Mouse (Mus musculus): ENCODE data around the gene Hsdl2. TPM values are rescaled to one million over a fixed set of nuclear protein-coding genes. Genes with fewer than 3 reads are reported as not detected.

Gene Hsdl2
- polyA plus RNA-seq, 1 experiment from 2014 or later: 61.6 TPM

- peaks cover 13% of the 10 kb centered on the region for H3K4me1 ChIP-seq (ENCODE audit: insufficient read depth)
- TF ChIP-seq CTCF (IDR thresholded peaks at IDR 0.05; ENCODE audit: low read depth): no peak
- TF ChIP-seq EP300 (IDR thresholded peaks at IDR 0.05; ENCODE audit: low read depth): no peak
- ATAC-seq: no peak
Observed at GRCm38 (mm10) chr4:59587215-59587871, 6.0 kb downstream of the Hsdl2 start.

GRCm38 (mm10) chr4:59587872-59588226 lies 6.5 kb downstream of the Hsdl2 start:
- H3K36me3 ChIP-seq (replicated peaks; ENCODE audit: insufficient read depth, low read length): no peaks in the 10 kb centered on the region
- H3K4me1 ChIP-seq (ENCODE audit: insufficient read depth): peaks cover 9% of the 10 kb centered on the region
- no peaks in the 10 kb centered on the region for H3K9me3 ChIP-seq (ENCODE audit: low read length)
- H3K9ac ChIP-seq (replicated peaks): no peak overlapping the region
- H3K4me3 ChIP-seq (ENCODE audit: low read depth, low read length): no peak overlapping the region
- TF ChIP-seq CTCF (IDR thresholded peaks at IDR 0.05; ENCODE audit: low read depth) (no peak), EP300 (IDR thresholded peaks at IDR 0.05; ENCODE audit: low read depth) (no peak)
- DNase-seq (no peak), ATAC-seq (no peak)
- no peak overlapping the region for H3K4me2 ChIP-seq (ENCODE audit: low read depth, low read length)
- no peak overlapping the region for H3K27ac ChIP-seq (ENCODE audit: low read depth)
- no peaks in the 10 kb centered on the region for H3K27me3 ChIP-seq (ENCODE audit: insufficient read depth, low read length)
- WGBS (ENCODE audit: insufficient replicate concordance): 90% methylated on average over 1 of the region's 1 CpGs

More at GRCm38 (mm10) chr4:59587215-59587871, 6.0 kb downstream of the Hsdl2 start:
- WGBS (ENCODE audit: insufficient replicate concordance): 50% methylated on average over 2 of the region's 2 CpGs
- no peak overlapping the region for H3K9ac ChIP-seq (replicated peaks)
- H3K36me3 ChIP-seq (replicated peaks; ENCODE audit: insufficient read depth, low read length): no peaks in the 10 kb centered on the region
- no peaks in the 10 kb centered on the region for H3K27me3 ChIP-seq (ENCODE audit: insufficient read depth, low read length)
- no peak overlapping the region for H3K4me2 ChIP-seq (ENCODE audit: low read depth, low read length)
- no peak for DNase-seq
- no peak overlapping the region for H3K27ac ChIP-seq (ENCODE audit: low read depth)
- no peaks in the 10 kb centered on the region for H3K9me3 ChIP-seq (ENCODE audit: low read length)
- H3K4me3 ChIP-seq (ENCODE audit: low read depth, low read length): no peak overlapping the region

GRCm38 (mm10) chr4:59594614-59595013 lies 13.3 kb downstream of the Hsdl2 start:
- peaks cover 9% of the 10 kb centered on the region for H3K36me3 ChIP-seq (replicated peaks; ENCODE audit: insufficient read depth, low read length)
- no peaks in the 10 kb centered on the region for H3K27me3 ChIP-seq (ENCODE audit: insufficient read depth, low read length)
- no peak overlapping the region for H3K4me3 ChIP-seq (ENCODE audit: low read depth, low read length)
- ATAC-seq: no peak
- no peak for DNase-seq
- no peak overlapping the region for H3K27ac ChIP-seq (ENCODE audit: low read depth)
- H3K4me2 ChIP-seq (ENCODE audit: low read depth, low read length): no peak overlapping the region
- peaks cover 3% of the 10 kb centered on the region; the same call in 1 of the 2 replicates for H3K4me1 ChIP-seq (ENCODE audit: insufficient read depth)
- no peak overlapping the region for H3K9ac ChIP-seq (replicated peaks)
- H3K9me3 ChIP-seq (ENCODE audit: low read length): no peaks in the 10 kb centered on the region
- 65% methylated on average over 2 of the region's 2 CpGs for WGBS (ENCODE audit: insufficient replicate concordance)
- no peak for TF ChIP-seq EP300 (IDR thresholded peaks at IDR 0.05; ENCODE audit: low read depth)
- no peak for TF ChIP-seq CTCF (IDR thresholded peaks at IDR 0.05; ENCODE audit: low read depth)

DNA sequence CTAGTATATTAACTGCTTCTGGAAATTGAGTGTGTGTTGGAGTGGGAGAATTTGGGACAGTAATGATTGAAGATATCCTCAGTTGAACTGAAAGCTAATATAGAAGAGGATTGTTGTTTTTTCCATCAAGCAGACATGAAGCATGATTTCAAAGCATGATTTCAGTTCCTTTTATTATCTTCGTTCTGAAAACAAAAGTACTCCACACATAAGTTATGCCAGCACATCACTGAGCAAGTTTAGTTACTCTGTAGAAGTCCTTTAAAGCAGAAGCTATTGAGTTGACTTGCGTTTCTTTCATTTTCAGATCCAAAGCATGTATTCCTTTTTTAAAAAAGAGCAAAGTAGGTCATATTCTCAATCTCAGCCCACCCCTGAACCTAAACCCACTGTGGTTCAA lies 15.2 kb downstream of the Hsdl2 start:
- WGBS (ENCODE audit: insufficient replicate concordance): 69% methylated on average over 2 of the region's 2 CpGs
- H3K9me3 ChIP-seq (ENCODE audit: low read length): no peaks in the 10 kb centered on the region
- DNase-seq: no peak
- no peaks in the 10 kb centered on the region for H3K27me3 ChIP-seq (ENCODE audit: insufficient read depth, low read length)
- no peak overlapping the region for H3K4me3 ChIP-seq (ENCODE audit: low read depth, low read length)
- TF ChIP-seq EP300 (IDR thresholded peaks at IDR 0.05; ENCODE audit: low read depth) (no peak), CTCF (IDR thresholded peaks at IDR 0.05; ENCODE audit: low read depth) (no peak)
- peaks cover 12% of the 10 kb centered on the region for H3K36me3 ChIP-seq (replicated peaks; ENCODE audit: insufficient read depth, low read length)
- no peak overlapping the region for H3K4me2 ChIP-seq (ENCODE audit: low read depth, low read length)
- ATAC-seq: no peak
- H3K4me1 ChIP-seq (ENCODE audit: insufficient read depth): peaks cover 1% of the 10 kb centered on the region; the same call in 1 of the 2 replicates
- no peak overlapping the region for H3K27ac ChIP-seq (ENCODE audit: low read depth)
- no peak overlapping the region for H3K9ac ChIP-seq (replicated peaks)

DNA sequence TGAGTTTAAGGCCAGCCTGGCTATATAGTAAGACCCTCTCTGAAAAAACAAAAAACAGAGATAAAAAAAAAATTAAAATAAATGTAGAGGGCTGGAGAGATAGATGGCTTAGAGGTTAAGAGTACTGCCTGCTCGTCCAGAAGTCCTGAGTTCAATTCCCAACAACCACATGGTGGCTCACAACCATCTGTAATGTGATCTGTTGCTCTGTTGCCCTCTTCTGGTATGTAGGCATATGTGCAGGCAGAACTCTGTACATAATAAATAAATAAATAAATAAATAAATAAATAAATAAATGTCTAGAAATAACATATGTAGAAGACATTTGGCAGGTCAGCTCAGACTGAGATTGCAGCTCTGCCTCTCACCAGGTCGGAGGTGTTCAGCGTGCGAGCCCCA lies 21.3 kb downstream of the Hsdl2 start:
- Histone ChIP-seq H3K4me2 (ENCODE audit: low read depth, low read length) (no peak overlapping the region), H3K9ac (replicated peaks) (no peak overlapping the region), H3K27me3 (ENCODE audit: insufficient read depth, low read length) (no peaks in the 10 kb centered on the region), H3K36me3 (replicated peaks; ENCODE audit: insufficient read depth, low read length) (peaks cover 12% of the 10 kb centered on the region), H3K27ac (ENCODE audit: low read depth) (no peak overlapping the region), H3K9me3 (ENCODE audit: low read length) (no peaks in the 10 kb centered on the region), H3K4me3 (ENCODE audit: low read depth, low read length) (no peak overlapping the region), H3K4me1 (ENCODE audit: insufficient read depth) (no peaks in the 10 kb centered on the region)
- DNase-seq (no peak), ATAC-seq (no peak)
- TF ChIP-seq EP300 (IDR thresholded peaks at IDR 0.05; ENCODE audit: low read depth) (no peak), CTCF (IDR thresholded peaks at IDR 0.05; ENCODE audit: low read depth) (peak; percentile 55)
- 84% methylated on average over 4 of the region's 4 CpGs for WGBS (ENCODE audit: insufficient replicate concordance)

DNA sequence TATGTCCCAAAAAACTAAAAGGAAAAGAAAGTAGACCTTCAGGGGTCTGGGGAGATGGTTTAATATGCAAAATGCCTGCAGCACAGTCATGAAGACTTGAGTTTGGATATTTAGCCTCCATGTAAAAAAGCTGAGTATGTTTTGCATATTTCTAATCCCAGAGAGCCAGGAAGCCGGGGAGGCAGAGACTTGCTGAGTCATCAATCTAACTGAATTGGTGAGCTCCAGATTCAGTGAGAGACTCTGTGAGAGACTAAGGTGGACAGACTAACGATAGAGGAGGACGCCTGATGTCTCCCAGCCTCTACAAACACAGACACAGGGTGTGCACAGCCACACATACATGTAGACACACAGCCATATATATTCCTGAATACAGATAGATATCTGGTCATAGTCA lies 23.5 kb downstream of the Hsdl2 start:
- Histone ChIP-seq H3K9me3 (ENCODE audit: low read length) (no peaks in the 10 kb centered on the region), H3K27ac (ENCODE audit: low read depth) (no peak overlapping the region), H3K4me3 (ENCODE audit: low read depth, low read length) (no peak overlapping the region), H3K27me3 (ENCODE audit: insufficient read depth, low read length) (no peaks in the 10 kb centered on the region), H3K9ac (replicated peaks) (no peak overlapping the region), H3K4me2 (ENCODE audit: low read depth, low read length) (no peak overlapping the region), H3K4me1 (ENCODE audit: insufficient read depth) (no peaks in the 10 kb centered on the region), H3K36me3 (replicated peaks; ENCODE audit: insufficient read depth, low read length) (peaks cover 9% of the 10 kb centered on the region)
- TF ChIP-seq CTCF (IDR thresholded peaks at IDR 0.05; ENCODE audit: low read depth): no peak
- DNase-seq: no peak
- 53% methylated on average over 3 of the region's 3 CpGs for WGBS (ENCODE audit: insufficient replicate concordance)
- no peak for ATAC-seq

All from liver, postnatal 0 days (tissue).